Mouse (Mus musculus): ENCODE data around the gene Rpp25.

Rpp25 gene

GRCm38 (mm10) chr9:57554753-57555152 lies 50.9 kb downstream of the Rpp25 start:
- no peak for DNase-seq (ENCODE audit: low read depth, low spot score)

Data from R1 (cell line).